Mouse (Mus musculus) brain, adult 2 months (tissue): Measurements from ENCODE around the gene Plxnd1.

Experiments
- DNase-seq: peaks from one replicate; pipeline ENCODE4 v3.0.0; 2011; ENCODE audit warnings: low read depth, low spot score

Plxnd1 gene

GRCm38 (mm10) chr6:115957681-115958080, 37.1 kb downstream of the Plxnd1 start:
- no peak for DNase-seq

GRCm38 (mm10) chr6:115956922-115957601, 37.7 kb downstream of the Plxnd1 start:
- peak; percentile 97 for DNase-seq

- DNase-seq = no peak
Measured at GRCm38 (mm10) chr6:115956418-115956921, 38.3 kb downstream of the Plxnd1 start.

- DNase-seq = no peak
Measured at GRCm38 (mm10) chr6:115955664-115956063, 39.1 kb downstream of the Plxnd1 start.

GRCm38 (mm10) chr6:115955169-115955568, 39.6 kb downstream of the Plxnd1 start:
- peak; percentile 78 for DNase-seq

- DNase-seq = no peak
Measured at GRCm38 (mm10) chr6:115954506-115955074, 40.2 kb downstream of the Plxnd1 start.

GRCm38 (mm10) chr6:115946389-115946788, 48.4 kb downstream of the Plxnd1 start:
- DNase-seq = peak; percentile 38

- no peak for DNase-seq
Measured at GRCm38 (mm10) chr6:115945633-115946032, 49.2 kb downstream of the Plxnd1 start.

GRCm38 (mm10) chr6:115944638-115945037, 50.2 kb downstream of the Plxnd1 start, which contains the start of gene H1foo:
Gene H1foo, plus strand, starts transcription at chr6:115944938.
- DNase-seq = no peak

GRCm38 (mm10) chr6:115943498-115944427, 51.0 kb downstream of the Plxnd1 start:
- DNase-seq = no peak

GRCm38 (mm10) chr6:115941128-115941527, 53.7 kb downstream of the Plxnd1 start:
- DNase-seq = no peak

- DNase-seq = no peak
Measured at GRCm38 (mm10) chr6:115940603-115941002, 54.2 kb downstream of the Plxnd1 start.

GRCm38 (mm10) chr6:115938798-115939197, 56.0 kb downstream of the Plxnd1 start:
- DNase-seq = no peak

GRCm38 (mm10) chr6:115938011-115938410, 56.8 kb downstream of the Plxnd1 start:
- DNase-seq = no peak

GRCm38 (mm10) chr6:115935544-115935943, 59.3 kb downstream of the Plxnd1 start:
- DNase-seq = no peak

GRCm38 (mm10) chr6:115932391-115932790, 62.4 kb downstream of the Plxnd1 start:
- DNase-seq = no peak

- no peak for DNase-seq
Measured at GRCm38 (mm10) chr6:115931639-115932038, 63.2 kb downstream of the Plxnd1 start, which contains the start of gene Rho. Gene Rho, plus strand, starts transcription at chr6:115931748.

GRCm38 (mm10) chr6:115930018-115930417, 64.8 kb downstream of the Plxnd1 start:
- DNase-seq = no peak

GRCm38 (mm10) chr6:115927292-115928242, 67.2 kb downstream of the Plxnd1 start:
- DNase-seq = peak; percentile 40

- DNase-seq = no peak
Measured at GRCm38 (mm10) chr6:115926416-115926815, 68.4 kb downstream of the Plxnd1 start.

- no peak for DNase-seq
Measured at GRCm38 (mm10) chr6:115924829-115925228, 70.0 kb downstream of the Plxnd1 start.
